24 mouse cellular contexts compared by ENCODE assay signal in the genomic region with DNA sequence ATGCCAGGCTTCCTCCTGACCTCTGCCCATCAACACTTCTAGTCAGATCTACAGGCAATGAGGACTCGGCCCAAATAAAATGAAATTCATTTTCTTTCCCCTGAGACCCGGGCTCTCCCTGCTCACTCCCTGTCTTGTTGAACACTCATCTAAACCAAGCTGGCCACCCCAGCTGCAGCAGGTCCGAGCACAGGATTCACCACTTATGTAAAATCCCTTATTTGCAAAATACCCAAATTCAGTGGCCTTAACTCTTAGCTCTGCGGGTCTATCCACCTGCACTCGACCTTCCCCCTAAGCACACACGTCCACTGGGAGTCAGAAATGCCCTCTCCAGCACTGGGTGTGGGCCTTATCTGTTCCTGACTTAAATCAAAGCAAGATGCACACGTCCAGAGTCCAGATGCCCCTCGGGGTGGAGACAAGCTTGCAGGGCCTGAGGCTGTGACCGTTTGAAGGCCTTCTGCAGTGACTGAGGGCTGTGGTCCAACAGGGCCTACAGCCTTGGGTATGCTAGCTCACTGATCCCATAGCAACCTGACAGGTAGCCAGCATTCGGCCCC.
"Had no signal": no experiment of that assay in that cellular context is flagged by ENCODE, and none has a peak within 500 bp of the region (broad histone marks: within the 10 kb centered on the region; RNA-seq: fewer than 3 reads in every experiment).

No protein-coding gene starts in this region.

- H3K36me3 ChIP-seq: limb, embryonic 12.5 days; liver, embryonic 15.5 days; lung, embryonic 15.5 days; midbrain, embryonic 10.5 days had no signal

- ATAC-seq: liver, embryonic 12.5 days; midbrain, embryonic 13.5 days; midbrain, embryonic 16.5 days had no signal

- H3K9me3 ChIP-seq: limb, embryonic 12.5 days; limb, embryonic 15.5 days; liver, embryonic 12.5 days; liver, embryonic 15.5 days; lung, embryonic 15.5 days; megakaryocyte, embryonic 14.5 days; midbrain, embryonic 10.5 days; midbrain, embryonic 13.5 days; neural tube, embryonic 15.5 days had no signal

- H3K4me3 ChIP-seq: limb, embryonic 12.5 days; limb, embryonic 15.5 days; liver, embryonic 12.5 days; liver, embryonic 15.5 days; lung, embryonic 15.5 days; megakaryocyte, embryonic 14.5 days; midbrain, embryonic 10.5 days; midbrain, embryonic 13.5 days; myocyte; neural tube, embryonic 15.5 days had no signal

- H3K27ac ChIP-seq: limb, embryonic 12.5 days; limb, embryonic 15.5 days; liver, embryonic 12.5 days; liver, embryonic 15.5 days; lung, embryonic 15.5 days; midbrain, embryonic 10.5 days; midbrain, embryonic 13.5 days; neural tube, embryonic 15.5 days; stomach, postnatal 0 days had no signal

- H3K9ac ChIP-seq: limb, embryonic 12.5 days; limb, embryonic 15.5 days; liver, embryonic 12.5 days; liver, embryonic 15.5 days; lung, embryonic 15.5 days; midbrain, embryonic 13.5 days; neural tube, embryonic 15.5 days had no signal

- H3K4me2 ChIP-seq: limb, embryonic 12.5 days; limb, embryonic 15.5 days; liver, embryonic 12.5 days; liver, embryonic 15.5 days; lung, embryonic 15.5 days; midbrain, embryonic 13.5 days; neural tube, embryonic 15.5 days had no signal

- DNase-seq: kidney, postnatal 14 days; kidney, postnatal 4 days; left cerebral cortex, postnatal 4 days; lung, adult 18-20 months; lung, postnatal 10 days; lung, postnatal 36 days; right cerebral cortex, adult 18-20 months; right cerebral cortex, postnatal 14 days; right cerebral cortex, postnatal 4 days; thymus, adult 2 months; thymus, postnatal 14 days; thymus, postnatal 4 days had no signal

- H3K27me3 ChIP-seq: limb, embryonic 12.5 days; limb, embryonic 15.5 days; liver, embryonic 12.5 days; liver, embryonic 15.5 days; lung, embryonic 15.5 days; megakaryocyte, embryonic 14.5 days; midbrain, embryonic 13.5 days; neural tube, embryonic 15.5 days had no signal
